Comparison of ENCODE assay signal across 30 mouse cellular contexts in genomic region chr15:67395114-67395513, GRCm38 (mm10).
"Had no signal": no experiment of that assay in that cellular context is flagged by ENCODE, and none has a peak within 500 bp of the region (broad histone marks: within the 10 kb centered on the region; RNA-seq: fewer than 3 reads in every experiment).

No protein-coding gene starts in this region.

- H3K4me3 ChIP-seq: limb, embryonic 10.5 days; limb, embryonic 12.5 days; limb, embryonic 13.5 days; limb, embryonic 15.5 days; liver, embryonic 12.5 days; liver, embryonic 13.5 days; liver, embryonic 15.5 days; lung, embryonic 15.5 days; megakaryocyte, embryonic 14.5 days; midbrain, embryonic 10.5 days; midbrain, embryonic 12.5 days; midbrain, embryonic 13.5 days; midbrain, embryonic 15.5 days; myocyte; neural tube, embryonic 12.5 days had no signal

- H3K9ac ChIP-seq: limb, embryonic 12.5 days; limb, embryonic 13.5 days; limb, embryonic 15.5 days; liver, embryonic 12.5 days; liver, embryonic 13.5 days; liver, embryonic 14.5 days; liver, embryonic 15.5 days; liver, postnatal 0 days; lung, embryonic 14.5 days; lung, embryonic 15.5 days; midbrain, embryonic 12.5 days; midbrain, embryonic 13.5 days; midbrain, embryonic 15.5 days; neural tube, embryonic 12.5 days had no signal

- H3K36me3 ChIP-seq: limb, embryonic 10.5 days; limb, embryonic 12.5 days; limb, embryonic 13.5 days; limb, embryonic 15.5 days; liver, embryonic 12.5 days; liver, embryonic 13.5 days; liver, embryonic 15.5 days; lung, embryonic 15.5 days; midbrain, embryonic 10.5 days; midbrain, embryonic 12.5 days; midbrain, embryonic 13.5 days; midbrain, embryonic 15.5 days; neural tube, embryonic 12.5 days had no signal

- H3K4me1 ChIP-seq: limb, embryonic 10.5 days; limb, embryonic 12.5 days; limb, embryonic 13.5 days; limb, embryonic 15.5 days; liver, embryonic 12.5 days; liver, embryonic 13.5 days; liver, embryonic 15.5 days; lung, embryonic 15.5 days; midbrain, embryonic 10.5 days; midbrain, embryonic 12.5 days; midbrain, embryonic 13.5 days; midbrain, embryonic 15.5 days; neural tube, embryonic 12.5 days had no signal

- DNase-seq: left cerebral cortex, postnatal 4 days; liver; liver, embryonic 13.5 days; liver, postnatal 0 days; lung, adult 18-20 months; lung, adult 2 months; lung, embryonic 14.5 days; lung, postnatal 10 days; lung, postnatal 14 days; lung, postnatal 36 days; lung, postnatal 4 days; midbrain, embryonic 14.5 days had no signal

- H3K27me3 ChIP-seq: limb, embryonic 12.5 days; limb, embryonic 13.5 days; limb, embryonic 15.5 days; liver, embryonic 12.5 days; liver, embryonic 13.5 days; liver, embryonic 15.5 days; lung, embryonic 15.5 days; megakaryocyte, embryonic 14.5 days; midbrain, embryonic 12.5 days; midbrain, embryonic 13.5 days; midbrain, embryonic 15.5 days; neural tube, embryonic 12.5 days had no signal

- H3K27ac ChIP-seq: limb, embryonic 10.5 days; limb, embryonic 12.5 days; limb, embryonic 13.5 days; limb, embryonic 15.5 days; liver, embryonic 12.5 days; liver, embryonic 13.5 days; liver, embryonic 14.5 days; liver, embryonic 15.5 days; lung, embryonic 15.5 days; macrophage; midbrain, embryonic 10.5 days; midbrain, embryonic 12.5 days; midbrain, embryonic 13.5 days; midbrain, embryonic 15.5 days; neural tube, embryonic 12.5 days had no signal

- H3K9me3 ChIP-seq: limb, embryonic 10.5 days; limb, embryonic 12.5 days; limb, embryonic 13.5 days; limb, embryonic 15.5 days; liver, embryonic 12.5 days; liver, embryonic 13.5 days; liver, embryonic 15.5 days; lung, embryonic 15.5 days; megakaryocyte, embryonic 14.5 days; midbrain, embryonic 10.5 days; midbrain, embryonic 12.5 days; midbrain, embryonic 13.5 days; midbrain, embryonic 15.5 days; neural tube, embryonic 12.5 days had no signal

- H3K4me2 ChIP-seq: limb, embryonic 12.5 days; limb, embryonic 13.5 days; limb, embryonic 15.5 days; liver, embryonic 11.5 days; liver, embryonic 12.5 days; liver, embryonic 13.5 days; liver, embryonic 15.5 days; lung, embryonic 14.5 days; lung, embryonic 15.5 days; midbrain, embryonic 11.5 days; midbrain, embryonic 12.5 days; midbrain, embryonic 13.5 days; midbrain, embryonic 15.5 days; neural tube, embryonic 12.5 days had no signal
